Mouse (Mus musculus) 3T3-L1 (cell line): ENCODE results near the gene Apela.
A peak's percentile ranks its signal among the peaks of the same experiment; 100 is the strongest.

Experiments used
- DNase-seq: peaks from one replicate; pipeline ENCODE4 v3.0.0-alpha.2; 2015; ENCODE audit warnings: low read depth, low spot score

Apela gene

DNA sequence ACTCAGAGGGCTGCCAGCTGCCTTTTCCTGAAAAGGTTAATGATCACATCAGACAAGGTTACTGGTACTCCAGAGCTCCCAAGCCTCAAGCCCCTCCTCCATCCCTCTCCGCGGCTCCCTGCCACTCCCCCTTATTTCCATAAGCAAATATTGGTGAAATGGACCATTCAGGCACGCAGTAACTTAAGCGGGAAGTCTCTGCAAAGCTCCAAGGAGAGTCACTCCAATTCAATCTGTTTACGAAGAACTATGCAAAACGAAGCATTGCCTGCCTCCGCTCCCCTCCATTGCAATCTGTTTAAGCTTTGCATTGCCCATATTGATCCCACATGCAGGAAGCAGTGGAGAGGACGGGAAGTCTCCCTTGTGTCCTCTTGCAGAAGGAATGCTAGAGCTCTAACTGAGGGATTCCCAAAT is at the start of gene Apela:
Gene Apela, minus strand, starts transcription at position 220 of the 417 bp plus-strand sequence.
- DNase-seq, result no peak

DNA sequence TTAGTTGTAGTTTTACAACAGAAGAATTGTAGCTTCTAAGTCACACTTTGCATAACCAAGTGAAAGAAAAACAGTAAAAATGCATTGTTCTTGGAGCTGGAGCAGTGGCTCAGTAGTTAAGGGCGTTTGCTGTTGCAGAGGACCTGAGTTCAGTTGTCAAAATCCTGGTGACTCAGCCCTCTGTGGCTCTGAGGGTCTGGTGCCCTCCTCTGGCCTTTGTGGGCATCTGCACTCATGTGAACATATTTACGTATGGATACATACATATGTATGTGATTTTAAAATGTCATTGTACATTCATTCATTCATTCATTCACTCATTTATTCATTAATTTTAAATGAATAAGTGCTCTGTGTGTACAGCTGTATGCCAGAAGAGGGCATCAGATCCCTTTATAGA is 48.5 kb upstream of the Apela start:
- no peak for DNase-seq

DNA sequence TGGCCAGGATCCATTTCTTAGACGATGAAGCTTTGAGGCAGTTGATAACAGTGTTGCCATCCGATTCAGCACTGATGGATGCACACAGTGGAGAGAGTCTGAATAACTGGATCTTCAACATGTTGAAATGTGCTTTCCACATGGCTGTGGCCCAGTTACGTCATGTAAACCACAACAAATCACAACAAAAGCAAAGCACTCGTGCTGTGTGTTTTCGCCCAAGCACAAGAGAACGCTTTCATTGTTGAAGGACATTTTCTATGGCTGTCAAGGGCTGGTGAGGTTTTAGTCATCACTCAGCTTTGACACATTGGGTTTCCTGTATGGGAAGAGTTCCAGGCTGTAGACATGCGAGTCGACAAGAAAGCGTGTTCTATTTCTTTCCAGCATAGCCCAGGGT is 43.6 kb upstream of the Apela start:
- peak; percentile 36 for DNase-seq

DNA sequence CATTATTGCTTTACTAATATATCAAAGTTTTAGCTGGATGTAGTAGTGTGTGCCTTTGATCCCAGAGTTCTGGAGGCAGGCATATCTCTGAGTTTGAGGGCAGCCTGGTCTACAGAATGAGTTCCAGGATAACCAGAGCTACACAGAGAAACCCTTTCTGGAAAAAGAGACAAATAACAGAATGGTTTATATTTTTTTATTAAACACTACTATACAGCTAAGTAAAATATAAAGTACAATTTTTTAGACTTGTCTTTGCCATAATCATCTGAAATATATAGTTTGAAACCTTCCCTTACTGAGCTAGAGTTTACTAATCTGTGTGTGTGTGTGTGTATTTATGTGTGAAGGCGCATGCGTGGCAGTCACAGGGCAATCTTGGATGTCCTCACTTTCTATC is 37.6 kb upstream of the Apela start, which contains the start of gene Gm10663:
Gene Gm10663, plus strand, starts transcription at position 301 of the 400 bp plus-strand sequence.
- DNase-seq, result no peak

DNA sequence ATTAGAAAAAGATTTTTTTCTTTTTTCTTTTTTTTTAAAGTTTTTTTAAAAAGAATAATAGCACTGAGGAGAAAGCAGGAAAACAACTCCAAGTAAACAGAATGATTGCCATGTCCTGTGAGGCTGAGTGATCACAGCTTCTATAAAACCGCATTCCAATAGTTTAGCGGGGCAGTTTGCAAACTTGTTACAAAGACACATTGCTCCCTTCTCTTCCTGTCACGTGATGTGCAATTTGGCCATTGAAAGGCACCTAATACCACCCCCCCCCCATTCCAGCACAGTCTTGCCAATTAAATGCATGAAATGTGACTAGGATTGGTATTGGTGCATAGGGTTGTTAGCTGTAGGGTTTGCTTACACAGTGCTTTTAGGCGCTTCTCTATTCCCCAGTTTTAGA is 33.9 kb upstream of the Apela start:
- no peak for DNase-seq

DNA sequence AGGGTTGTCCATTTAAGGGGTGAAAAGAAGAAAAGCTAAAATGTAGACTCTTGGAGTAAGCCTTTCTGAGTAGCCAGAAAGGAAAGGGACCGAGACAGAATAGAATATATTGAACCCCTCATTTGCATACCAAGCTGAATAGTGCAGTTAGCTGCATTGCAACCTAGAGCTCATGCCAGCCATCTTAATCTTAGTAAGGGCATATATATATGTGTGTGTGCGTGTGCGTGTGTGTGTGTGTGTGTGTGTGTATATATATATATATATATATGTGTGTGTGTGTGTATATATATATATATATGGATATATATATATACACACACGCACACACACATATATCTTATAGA is 31.3 kb upstream of the Apela start:
- DNase-seq, result no peak

DNA sequence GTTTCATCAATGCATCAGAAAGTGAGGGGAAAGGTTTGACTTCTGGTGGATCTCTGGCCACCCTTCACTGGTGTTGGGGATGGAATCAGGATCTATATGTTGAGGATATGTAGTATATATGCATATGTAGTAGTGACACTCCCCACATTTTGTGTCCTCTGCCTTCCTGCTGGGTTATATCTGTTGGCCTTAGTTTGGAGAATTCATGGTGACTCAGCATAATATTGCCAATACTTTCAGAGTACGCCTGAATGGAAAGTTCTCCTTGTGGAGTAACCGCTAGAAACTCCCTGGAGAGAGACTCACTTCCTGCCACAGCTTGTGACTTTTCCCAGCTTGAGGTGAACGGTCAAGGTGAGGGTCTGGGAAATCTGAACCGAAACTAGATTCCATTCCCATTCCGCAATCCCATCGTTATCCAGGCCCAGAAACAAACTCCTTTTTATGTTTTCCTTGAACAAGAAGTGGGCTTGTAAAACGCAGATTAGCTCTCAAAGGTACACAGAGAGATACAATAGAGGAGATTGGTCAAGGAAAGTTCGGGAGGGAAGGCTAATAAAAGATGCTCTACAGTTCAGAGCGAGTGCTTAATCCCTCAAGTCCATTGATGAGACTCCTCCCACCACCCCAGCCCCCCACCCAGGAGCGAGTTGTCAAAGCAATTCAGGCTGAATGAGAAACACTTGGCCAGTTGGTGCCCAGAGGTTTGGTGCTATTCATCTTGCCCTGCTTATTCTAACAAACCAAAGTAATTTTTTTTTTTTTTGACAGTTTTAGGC is 30.7 kb upstream of the Apela start:
- no peak for DNase-seq

DNA sequence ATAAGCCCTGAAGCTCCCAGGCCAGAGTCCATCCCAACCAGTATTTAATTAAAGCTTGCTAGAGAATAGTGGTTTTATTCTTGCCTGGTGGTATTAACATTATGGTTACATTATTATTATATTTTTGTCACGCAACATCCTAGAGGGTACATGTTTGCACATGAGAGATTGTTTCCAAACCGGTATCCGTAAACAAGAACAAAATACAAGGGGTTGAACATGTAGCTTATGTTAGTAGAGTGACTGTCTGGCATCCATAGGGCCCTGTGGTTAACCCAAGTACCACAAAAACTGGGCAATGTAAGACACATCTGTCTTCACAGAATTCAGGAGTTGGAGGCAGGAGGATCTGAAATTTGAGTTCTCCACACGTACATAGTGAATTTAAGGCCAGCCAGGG is 29.9 kb upstream of the Apela start:
- peak; percentile 8 for DNase-seq

DNA sequence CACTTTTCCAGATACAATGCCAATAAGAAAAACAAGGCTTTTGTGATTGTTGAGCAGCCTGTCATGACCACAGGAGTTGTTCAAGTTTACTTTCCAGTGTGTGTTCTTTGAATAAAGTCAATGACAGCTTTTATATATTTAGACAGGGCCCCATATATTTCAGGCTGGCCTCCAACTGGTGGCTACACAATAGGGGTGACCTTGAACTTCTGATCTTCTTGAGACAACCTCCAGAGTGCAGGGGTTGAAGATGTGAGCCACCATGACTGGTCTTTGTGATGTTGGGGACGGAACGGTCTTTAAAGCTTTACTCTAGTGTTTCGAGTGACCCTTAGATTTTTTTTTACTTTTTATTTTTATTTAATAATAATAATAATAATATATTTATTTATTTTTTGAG is 28.5 kb upstream of the Apela start:
- no peak for DNase-seq

DNA sequence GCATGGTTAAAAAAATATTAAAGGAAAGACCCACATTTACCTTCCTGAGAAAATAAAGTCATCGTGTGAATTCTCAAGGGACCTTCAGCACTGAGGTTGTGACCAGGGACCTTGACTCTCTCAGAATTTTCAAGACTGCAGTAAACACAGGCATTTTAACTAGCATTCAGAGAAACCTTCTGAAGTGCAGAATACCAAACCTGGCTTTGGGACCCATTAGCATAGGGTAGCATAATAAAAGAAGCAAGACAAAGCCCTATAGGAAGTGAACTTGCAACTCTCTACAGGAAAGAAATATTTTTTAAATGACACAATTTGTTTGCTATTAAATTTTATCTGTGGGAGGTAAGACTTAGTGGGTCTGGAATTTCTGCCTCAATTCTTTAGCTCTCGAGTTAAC is 26.9 kb upstream of the Apela start:
- DNase-seq, result no peak

DNA sequence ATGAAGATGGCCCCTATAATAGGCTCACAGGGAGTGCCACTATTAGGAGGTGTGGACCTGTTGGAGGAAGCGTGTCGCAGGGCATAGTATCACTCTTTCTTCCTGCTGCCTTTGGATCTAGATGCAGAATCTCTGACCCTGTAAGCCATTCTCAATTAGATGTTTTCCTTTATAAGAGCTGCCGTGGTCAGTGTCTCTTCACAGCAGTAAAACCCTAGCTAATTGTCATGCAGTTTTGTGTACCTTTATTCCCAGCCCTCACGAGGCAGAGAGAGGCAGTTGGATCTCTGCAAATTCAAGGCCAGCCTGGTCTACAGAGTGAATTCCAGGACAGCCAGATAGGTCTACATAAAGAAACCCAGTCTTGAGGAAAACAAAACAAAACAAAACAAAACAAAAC is 25.1 kb upstream of the Apela start:
- DNase-seq, result no peak

DNA sequence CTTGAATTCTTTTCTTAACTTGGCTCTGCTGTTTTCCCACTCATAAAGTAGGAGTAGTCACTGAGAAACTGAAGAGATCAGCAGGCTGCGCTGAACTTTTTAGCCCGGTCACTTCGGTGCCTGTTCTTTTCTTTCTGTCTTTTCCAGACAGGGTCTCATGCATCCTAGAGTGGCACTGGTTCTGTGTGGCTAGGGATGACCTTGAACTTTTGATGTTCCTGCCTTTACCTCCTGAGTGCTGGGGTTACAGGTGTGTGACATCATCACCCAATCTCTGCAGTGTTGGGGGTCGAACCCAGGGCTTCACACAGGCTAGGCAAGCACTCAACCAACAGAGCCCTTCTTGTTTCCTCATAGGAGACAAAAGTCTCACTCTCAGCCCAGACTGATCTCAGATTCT is 19.6 kb upstream of the Apela start:
- DNase-seq, result no peak

DNA sequence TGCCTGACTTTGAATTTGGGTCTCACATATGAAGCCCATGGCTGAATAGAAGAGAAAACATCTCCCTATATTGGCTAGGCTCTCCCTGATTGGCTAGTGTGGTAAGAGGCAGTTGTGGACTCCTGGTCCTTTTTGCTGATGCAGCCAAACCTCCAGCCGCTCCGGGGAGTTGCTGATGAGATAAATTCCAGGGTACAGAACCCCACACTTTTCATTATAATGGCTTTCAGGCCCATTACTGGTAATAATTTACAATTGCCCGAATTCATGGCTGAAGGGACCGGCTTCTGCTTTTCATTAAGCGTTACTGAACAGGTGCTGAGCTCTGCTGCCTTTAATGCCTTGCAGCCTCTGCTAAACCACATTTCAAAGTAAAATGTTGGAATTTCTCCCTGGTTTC is 16.8 kb upstream of the Apela start:
- DNase-seq, result no peak

DNA sequence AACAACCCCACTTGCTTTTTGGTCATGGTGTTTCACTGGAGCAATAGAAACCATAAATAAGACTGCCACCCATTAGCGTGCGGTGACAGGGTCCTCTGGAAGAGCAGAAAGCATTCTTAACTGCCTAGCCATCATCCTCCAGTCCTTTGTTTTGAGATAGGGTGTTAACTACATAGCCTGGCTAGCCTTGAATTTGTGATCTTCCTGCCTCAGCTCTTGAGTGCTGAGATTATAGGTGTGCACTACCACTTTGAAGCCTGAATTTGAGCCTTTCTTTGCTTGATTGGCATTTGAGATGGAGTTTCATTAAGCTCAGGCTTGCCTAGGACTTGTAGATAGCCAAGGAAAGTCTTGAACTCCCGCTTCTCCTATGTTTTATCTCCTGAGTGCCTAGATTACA is 16.4 kb upstream of the Apela start:
- no peak for DNase-seq

DNA sequence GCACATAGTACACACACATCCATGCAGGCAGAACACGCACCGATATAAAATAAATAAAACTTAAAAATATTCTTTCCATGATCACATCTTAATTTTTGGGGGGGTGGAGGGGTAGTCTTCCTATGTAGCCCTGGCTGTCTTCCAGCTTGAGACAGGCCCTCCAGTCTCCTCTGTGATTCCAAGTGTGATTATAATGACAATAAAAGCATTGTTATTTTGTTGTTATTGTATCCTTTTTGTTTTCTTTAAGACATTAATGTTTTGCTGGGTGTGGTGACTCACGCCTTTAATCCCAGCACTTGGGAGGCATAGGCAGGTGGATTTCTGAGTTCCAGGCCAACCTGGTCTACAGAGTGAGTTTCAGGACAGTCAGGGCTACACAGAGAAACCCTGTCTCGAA is 10.7 kb upstream of the Apela start:
- no peak for DNase-seq

DNA sequence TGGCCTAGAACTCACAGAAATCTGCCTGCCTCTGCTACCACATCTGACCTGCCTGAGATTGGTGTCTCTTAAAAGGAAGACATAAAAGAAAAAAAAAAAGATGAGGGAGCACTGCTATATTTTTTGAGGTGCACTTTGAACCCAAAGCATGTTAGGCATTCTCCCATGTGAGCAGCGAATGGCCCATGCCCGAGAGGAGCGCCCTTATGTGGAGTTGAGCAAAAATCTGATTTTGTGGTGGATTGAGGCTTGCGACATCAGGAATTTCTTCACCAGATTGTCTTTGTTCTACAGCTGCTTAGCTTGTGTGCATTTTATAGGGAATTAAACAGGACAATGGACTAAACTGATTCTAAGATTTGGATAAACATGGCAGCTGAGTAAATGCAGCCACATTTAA is 10.1 kb upstream of the Apela start:
- DNase-seq, result no peak

DNA sequence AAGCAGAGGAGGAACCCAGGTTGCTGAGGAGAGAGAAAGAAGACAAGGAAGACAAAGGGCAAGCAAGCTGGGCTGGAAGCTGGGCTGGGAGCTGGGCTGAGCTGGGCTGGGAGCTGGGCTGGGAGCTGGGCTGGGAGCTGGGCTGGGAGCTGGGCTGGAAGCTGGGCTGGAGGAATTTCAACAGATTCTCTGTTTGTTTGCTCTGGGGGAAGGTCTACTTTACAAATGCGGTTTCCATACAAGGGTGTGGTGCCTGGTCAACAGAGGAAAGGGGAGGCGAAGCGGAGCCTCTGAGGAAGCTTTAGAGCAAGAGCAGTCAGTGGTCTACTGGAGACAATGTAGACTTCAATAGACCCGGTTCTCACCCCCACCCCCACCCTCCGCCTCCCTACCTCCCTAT is 9.4 kb upstream of the Apela start:
- no peak for DNase-seq

DNA sequence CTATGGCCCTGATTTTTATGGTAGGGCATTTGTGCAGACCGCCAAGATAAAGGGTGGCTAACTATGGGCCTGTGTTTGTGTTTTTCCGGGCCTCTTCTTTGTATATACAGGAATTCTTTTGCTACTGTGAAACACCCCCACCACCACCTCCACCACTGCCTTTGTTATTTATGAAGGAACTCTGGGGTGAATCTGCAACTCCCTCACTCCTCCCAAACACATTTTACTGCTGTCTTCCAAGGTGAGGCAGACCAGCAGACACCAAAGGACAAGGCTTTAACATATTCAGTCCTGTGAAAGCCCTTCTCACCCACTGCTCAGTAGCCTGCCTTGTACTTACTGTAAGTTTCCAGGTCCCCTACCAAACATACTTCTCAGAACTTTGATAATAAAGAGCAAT is 3.0 kb downstream of the Apela start:
- no peak for DNase-seq

DNA sequence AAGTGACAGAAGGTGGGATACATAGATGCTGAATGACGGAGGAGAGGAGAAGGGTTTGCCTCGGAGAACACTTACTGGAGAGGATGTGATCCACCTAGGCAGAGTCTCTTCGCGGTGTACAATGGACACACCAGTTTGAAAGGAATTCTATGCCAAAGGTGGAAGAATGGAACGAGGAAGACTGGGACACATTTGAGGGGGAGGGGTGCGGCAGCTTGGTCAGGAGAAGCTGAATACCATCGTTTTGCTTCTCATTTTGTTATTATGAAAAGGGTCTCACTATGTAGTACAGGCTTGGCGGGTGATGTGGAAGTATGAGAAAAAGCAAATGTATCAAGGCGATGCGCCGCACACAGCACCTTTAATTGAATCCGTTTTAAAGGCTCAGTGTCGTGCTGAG is 4.1 kb downstream of the Apela start:
- no peak for DNase-seq

DNA sequence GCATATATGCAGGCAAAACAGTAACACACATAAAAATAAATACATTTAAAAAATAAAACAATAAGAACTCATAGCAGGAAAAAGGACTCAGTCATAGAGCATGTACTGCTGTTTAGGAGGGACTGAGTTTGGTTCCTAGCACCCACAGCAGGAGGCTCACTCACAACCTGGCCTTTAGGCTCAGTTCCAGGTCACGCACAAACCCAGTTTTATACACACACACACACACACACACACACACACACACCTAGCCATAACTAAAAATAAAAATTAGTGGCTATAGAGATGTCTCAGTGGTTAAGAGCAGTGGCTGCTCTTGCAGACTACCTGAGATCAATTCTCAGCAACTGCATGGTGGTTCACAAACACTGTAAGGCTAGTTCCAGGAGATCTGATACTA is 5.0 kb downstream of the Apela start:
- no peak for DNase-seq

DNA sequence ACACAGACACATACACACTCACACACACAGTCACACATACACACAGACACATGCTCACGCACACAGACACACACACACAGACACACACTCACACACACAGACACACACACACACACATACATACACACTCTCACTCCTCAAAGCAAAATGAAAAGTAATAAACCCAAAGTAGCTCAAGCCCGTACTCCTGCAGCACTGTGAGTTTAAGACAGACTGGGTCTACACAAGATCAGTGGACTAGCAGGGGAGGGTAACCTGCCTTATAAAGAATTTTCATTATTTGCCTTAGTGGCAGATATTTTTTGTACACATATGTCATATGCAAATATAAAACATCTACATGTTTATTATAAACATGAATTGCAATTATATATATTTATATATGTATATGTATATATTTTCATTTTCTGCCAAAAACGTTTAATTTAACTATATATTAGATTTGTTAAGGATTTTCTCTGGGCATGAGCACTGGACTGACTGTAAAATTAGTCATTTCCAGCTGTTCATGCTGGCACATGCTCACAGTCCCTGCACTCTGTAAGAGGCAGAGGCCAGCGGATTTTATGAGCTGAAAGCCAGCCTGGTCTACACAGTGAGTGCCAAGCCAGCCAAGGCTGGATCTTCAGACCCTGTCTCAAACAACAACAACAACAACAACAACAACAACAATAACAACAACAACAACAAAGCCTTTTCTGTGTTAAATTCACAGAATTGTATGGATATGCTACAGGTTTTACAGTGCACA is 6.2 kb downstream of the Apela start:
- peak; percentile 31 for DNase-seq

DNA sequence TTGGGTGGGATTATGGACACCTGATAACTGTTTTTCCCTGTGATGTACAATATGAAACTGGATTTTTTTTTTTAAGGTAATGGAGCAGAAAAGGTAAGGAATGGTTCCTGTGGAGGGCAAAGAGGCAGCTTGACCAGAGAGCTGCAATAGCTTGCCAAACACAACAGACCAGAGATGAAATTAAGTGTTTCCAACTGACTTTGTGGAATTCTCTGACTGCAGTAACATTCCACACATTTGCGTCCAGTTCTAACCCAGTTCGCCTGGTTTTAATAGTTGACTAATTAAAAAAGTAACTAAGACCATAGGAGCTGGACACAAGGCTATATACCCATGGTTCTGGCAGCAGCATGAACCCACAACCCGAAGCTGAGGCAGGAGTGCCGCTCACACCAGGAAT is 7.4 kb downstream of the Apela start:
- no peak for DNase-seq

DNA sequence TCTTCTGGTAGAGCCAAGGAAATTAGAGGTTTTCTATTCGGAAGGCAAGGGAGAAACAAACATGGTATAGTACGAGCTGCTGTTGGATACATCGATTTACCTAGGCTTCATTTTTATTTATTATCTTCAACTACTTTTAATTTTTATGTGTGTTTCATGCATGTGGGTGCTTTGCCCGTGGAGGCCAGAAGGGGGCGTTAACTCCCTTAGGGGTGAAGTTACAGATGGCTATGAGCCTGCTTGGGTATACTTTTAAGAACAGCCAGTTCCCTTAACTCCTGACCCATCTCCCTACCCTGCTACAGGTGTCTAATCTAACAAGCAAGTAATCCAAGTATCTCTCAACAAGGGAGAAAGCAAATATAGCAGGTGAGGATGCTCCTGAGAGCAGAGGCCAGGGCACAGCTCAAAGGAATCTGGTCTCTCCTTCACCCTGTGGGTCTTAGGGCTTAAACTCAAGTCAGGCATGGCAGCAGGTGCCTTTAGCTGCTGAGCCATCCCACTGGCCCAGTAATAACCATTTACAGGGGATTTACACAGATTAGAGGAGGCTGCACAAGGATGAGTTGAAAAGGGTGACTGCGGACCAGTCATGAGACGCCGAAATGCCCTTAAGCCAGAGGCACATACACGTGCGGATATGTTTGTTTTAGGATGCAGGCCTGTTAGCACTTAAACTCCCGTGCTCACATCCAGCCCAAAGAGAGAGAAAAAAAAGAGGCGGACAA is 8.0 kb downstream of the Apela start:
- no peak for DNase-seq
